Mouse (Mus musculus): ENCODE data around the gene Gm45785. TPM values are rescaled to one million over a fixed set of nuclear protein-coding genes. Genes with fewer than 3 reads are reported as not detected.
A peak's percentile ranks its signal among the peaks of the same experiment; 100 is the strongest.

Gene Gm45785
- polyA plus RNA-seq, 1 experiment from 2014 or later: not detected

DNA sequence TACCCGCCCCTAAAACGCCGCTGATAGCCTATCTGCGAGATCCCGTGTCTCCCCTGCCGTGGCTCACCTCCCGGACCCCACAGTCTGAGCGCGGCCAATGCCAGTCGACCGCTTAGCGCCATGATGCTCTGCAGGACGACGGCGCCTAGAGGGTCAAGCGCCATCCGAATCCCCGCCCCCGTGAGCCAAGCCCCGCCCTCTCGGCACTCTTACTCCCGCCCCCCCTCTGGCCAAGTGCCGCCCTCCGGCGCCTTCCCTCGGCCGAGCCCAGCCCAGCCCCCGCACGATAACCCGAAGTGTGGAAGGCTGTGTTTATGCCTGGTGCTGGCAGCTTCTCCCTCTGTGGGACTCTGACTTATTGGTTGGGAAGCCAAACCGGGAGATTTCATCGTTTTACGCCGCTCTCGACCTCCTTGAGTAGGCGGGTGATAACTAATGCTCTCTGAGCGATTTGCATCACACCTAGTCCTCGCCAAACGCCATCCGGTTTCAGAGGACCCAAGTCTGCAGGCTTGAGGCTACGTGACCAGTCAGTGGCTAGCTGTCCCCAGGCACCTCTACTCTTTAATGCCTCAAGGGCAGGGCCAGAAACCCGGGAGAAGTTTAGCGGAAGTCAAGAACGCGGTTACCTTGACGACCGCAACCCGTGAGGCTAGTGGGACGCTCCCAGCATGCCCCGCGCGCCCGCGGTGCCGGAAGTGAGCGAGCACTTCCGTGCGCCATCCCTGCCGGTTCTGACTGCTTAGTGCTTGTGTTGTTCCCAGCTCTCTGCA lies 25.8 kb upstream of the Gm45785 start, which contains the start of the genes Psmd13 and Sirt3:
TSS of gene Psmd13 (plus strand) at position 273 of the 773 bp plus-strand sequence.
TSS of gene Sirt3 (minus strand) at position 614 of the 773 bp plus-strand sequence.
- peak; percentile 97 for ATAC-seq
- H3K27ac ChIP-seq: peak within 1 kb of the TSS; percentile 83
- H3K4me2 ChIP-seq: peak within 1 kb of the TSS; percentile 73
- peak within 1 kb of the TSS; percentile 80 for H3K9ac ChIP-seq
- WGBS: under 1% methylated on average over 58 of the region's 59 CpGs
- peak within 1 kb of the TSS; percentile 82 for H3K4me3 ChIP-seq
- peaks cover 31% of the 10 kb centered on the region for H3K36me3 ChIP-seq (ENCODE audit: poor library complexity, severe bottlenecking)
- H3K27me3 ChIP-seq: no peaks in the 10 kb centered on the region
- no peaks in the 10 kb centered on the region for H3K9me3 ChIP-seq (replicated peaks)
- H3K4me1 ChIP-seq: peaks cover 22% of the 10 kb centered on the region

DNA sequence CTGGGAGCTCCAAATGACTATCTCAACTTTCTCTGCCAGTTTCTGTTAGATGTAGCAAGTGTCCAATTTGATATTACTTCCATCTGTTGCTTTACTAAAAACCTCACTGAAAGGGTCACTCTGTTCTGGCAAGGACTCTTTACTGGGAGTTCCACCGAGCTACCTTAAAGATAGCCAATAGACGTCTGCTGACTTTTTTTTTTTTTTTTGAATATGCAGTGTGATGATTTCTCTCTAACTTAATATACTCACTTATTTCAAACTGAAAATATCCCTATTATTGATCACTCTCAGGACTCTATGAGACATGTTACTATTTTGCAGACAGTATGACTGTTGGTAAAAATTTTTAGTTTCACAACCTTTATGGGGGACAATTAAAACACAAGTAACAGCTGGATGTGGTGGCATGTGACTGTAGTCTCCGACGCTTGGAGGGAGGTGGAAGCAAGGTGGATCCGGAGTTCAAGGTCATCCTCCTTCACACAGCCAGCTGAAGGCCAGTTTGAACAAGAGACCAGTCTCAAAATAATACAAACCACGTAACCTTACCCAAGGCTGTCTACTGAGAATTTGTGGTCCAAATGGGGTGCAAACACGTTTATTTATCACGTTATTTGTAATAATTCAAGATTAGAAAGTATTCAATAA lies 24.9 kb upstream of the Gm45785 start:
- H3K27me3 ChIP-seq: no peaks in the 10 kb centered on the region
- H3K9me3 ChIP-seq (replicated peaks): no peaks in the 10 kb centered on the region
- no peak overlapping the region; the same call in 1 of the 2 replicates for H3K27ac ChIP-seq
- H3K36me3 ChIP-seq (ENCODE audit: poor library complexity, severe bottlenecking): peaks cover 29% of the 10 kb centered on the region; the same call in 1 of the 2 replicates
- H3K4me1 ChIP-seq: peaks cover 22% of the 10 kb centered on the region
- peak overlapping the region; percentile 73 for H3K4me2 ChIP-seq
- 24% methylated on average over 8 of the region's 8 CpGs for WGBS
- H3K4me3 ChIP-seq: peak overlapping the region; percentile 82
- H3K9ac ChIP-seq: peak overlapping the region; percentile 80
- no peak for ATAC-seq

DNA sequence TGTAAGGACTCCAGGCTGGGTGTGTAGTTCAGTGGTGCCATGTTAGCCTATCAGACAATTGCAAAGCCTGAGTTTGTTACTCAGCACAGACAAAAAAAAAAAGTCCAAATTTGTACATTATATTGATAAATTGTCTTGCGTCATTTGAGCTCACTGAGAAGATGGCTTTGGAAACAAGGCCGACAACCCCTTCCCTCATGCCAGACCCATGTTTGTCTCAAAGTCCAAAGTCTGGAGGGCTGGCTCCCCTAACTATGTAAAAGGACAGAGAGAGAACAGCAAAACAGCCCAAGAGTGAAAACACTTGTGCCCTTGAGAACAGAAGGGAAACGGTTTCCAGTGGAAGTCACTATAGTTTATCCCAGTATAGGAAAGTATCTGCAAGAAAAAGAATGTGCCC lies 24.3 kb upstream of the Gm45785 start:
- Histone ChIP-seq H3K36me3 (ENCODE audit: poor library complexity, severe bottlenecking) (peaks cover 33% of the 10 kb centered on the region; the same call in 1 of the 2 replicates), H3K4me2 (no peak overlapping the region), H3K4me1 (peaks cover 22% of the 10 kb centered on the region), H3K9ac (0 out of 2 replicates have a peak overlapping the region, but pooled peaks have one; percentile 21), H3K27me3 (no peaks in the 10 kb centered on the region), H3K27ac (no peak overlapping the region), H3K4me3 (no peak overlapping the region), H3K9me3 (replicated peaks) (no peaks in the 10 kb centered on the region)
- WGBS: 88% methylated on average over 3 of the region's 3 CpGs
- no peak for ATAC-seq

DNA sequence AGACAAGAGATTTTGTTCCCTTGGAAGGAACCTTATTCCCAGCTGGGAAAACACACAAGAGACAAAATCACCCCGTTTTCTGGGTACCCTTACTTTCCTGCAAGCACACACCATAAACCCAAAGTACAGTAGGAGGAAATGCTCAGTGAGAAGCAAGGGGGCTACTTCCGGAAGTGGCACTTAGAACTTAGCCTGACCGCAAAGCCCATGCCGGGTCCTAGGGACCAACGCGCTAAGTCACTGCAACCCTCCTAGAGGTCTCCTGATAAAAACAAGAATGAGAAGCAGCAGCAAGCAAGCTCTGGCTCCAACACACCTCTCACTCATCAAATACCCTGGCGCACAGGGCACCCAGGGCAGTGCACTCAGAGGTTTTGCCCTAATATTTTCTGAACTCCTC lies 23.2 kb upstream of the Gm45785 start:
- Histone ChIP-seq H3K9ac (no peak overlapping the region), H3K4me1 (peaks cover 22% of the 10 kb centered on the region), H3K27ac (no peak overlapping the region), H3K4me2 (no peak overlapping the region), H3K9me3 (replicated peaks) (no peaks in the 10 kb centered on the region), H3K36me3 (ENCODE audit: poor library complexity, severe bottlenecking) (peaks cover 35% of the 10 kb centered on the region), H3K4me3 (no peak overlapping the region), H3K27me3 (no peaks in the 10 kb centered on the region)
- no peak for ATAC-seq
- WGBS: 89% methylated on average over 7 of the region's 7 CpGs

GRCm38 (mm10) chr7:140877364-140877763 lies 21.2 kb upstream of the Gm45785 start:
- Histone ChIP-seq H3K27me3 (no peaks in the 10 kb centered on the region), H3K9ac (no peak overlapping the region), H3K9me3 (replicated peaks) (no peaks in the 10 kb centered on the region), H3K27ac (no peak overlapping the region), H3K4me3 (no peak overlapping the region), H3K4me1 (peaks cover 7% of the 10 kb centered on the region), H3K36me3 (ENCODE audit: poor library complexity, severe bottlenecking) (peaks cover 33% of the 10 kb centered on the region), H3K4me2 (no peak overlapping the region)
- no peak for ATAC-seq
- 89% methylated on average over 6 of the region's 6 CpGs for WGBS

DNA sequence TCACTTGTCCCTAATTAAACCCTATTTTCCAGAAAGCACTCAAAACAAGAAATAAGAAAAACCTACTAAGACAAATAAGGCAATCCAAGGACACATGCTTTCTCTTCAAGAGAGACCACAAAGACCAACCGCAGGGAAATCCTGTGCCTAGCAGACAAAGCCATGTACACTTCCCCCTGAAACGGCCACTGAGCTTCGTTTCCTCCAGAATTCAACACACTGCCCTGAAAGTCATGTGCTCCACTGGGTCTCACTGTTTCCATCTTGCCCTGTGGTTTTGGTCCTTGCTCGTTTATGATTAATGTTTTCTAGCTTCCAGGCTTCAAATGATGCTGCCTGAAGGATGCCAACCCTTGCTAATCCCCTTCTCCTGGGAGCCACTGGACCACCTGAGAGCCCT lies 18.1 kb upstream of the Gm45785 start:
- 89% methylated on average over 4 of the region's 4 CpGs for WGBS
- H3K9me3 ChIP-seq (replicated peaks): no peaks in the 10 kb centered on the region
- H3K4me3 ChIP-seq: no peak overlapping the region
- H3K27ac ChIP-seq: no peak overlapping the region
- peaks cover 38% of the 10 kb centered on the region for H3K36me3 ChIP-seq (ENCODE audit: poor library complexity, severe bottlenecking)
- H3K27me3 ChIP-seq: no peaks in the 10 kb centered on the region
- no peak overlapping the region for H3K4me2 ChIP-seq
- H3K4me1 ChIP-seq: no peaks in the 10 kb centered on the region
- H3K9ac ChIP-seq: no peak overlapping the region
- ATAC-seq: no peak

DNA sequence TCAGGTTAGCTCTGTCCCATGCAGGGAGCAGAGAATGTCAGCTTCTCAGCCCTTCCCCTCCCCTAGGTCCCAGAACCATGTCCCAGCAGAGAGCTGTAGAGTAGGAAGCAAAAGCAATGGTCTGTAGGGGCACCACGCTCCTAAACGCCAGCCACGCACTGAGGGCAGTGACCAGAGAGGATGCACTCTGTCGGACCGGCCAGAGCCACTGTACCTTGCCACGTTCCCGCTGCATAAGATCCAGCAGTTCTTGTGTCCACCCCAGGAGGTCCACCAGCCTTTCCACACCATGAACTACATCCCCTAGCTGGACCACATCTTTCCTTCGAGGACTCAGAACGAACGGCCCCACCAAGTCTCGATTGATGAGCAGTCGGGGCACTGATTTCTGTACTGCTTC lies 8.6 kb upstream of the Gm45785 start:
- ATAC-seq: no peak
- no peak overlapping the region; the same call in 1 of the 2 replicates for H3K27ac ChIP-seq
- H3K9me3 ChIP-seq (replicated peaks): no peaks in the 10 kb centered on the region
- no peak overlapping the region for H3K4me2 ChIP-seq
- no peak overlapping the region for H3K4me3 ChIP-seq
- no peak overlapping the region for H3K9ac ChIP-seq
- no peaks in the 10 kb centered on the region for H3K4me1 ChIP-seq
- 89% methylated on average over 12 of the region's 12 CpGs for WGBS
- H3K36me3 ChIP-seq (ENCODE audit: poor library complexity, severe bottlenecking): peaks cover 65% of the 10 kb centered on the region
- H3K27me3 ChIP-seq: no peaks in the 10 kb centered on the region

GRCm38 (mm10) chr7:140860728-140861127 lies 4.6 kb upstream of the Gm45785 start:
- Histone ChIP-seq H3K9me3 (replicated peaks) (no peaks in the 10 kb centered on the region), H3K4me1 (peaks cover 21% of the 10 kb centered on the region), H3K27me3 (no peaks in the 10 kb centered on the region), H3K4me2 (no peak overlapping the region), H3K36me3 (ENCODE audit: poor library complexity, severe bottlenecking) (peaks cover 69% of the 10 kb centered on the region), H3K27ac (no peak overlapping the region), H3K4me3 (no peak overlapping the region), H3K9ac (no peak overlapping the region)
- 88% methylated on average over 5 of the region's 5 CpGs for WGBS
- no peak for ATAC-seq

DNA sequence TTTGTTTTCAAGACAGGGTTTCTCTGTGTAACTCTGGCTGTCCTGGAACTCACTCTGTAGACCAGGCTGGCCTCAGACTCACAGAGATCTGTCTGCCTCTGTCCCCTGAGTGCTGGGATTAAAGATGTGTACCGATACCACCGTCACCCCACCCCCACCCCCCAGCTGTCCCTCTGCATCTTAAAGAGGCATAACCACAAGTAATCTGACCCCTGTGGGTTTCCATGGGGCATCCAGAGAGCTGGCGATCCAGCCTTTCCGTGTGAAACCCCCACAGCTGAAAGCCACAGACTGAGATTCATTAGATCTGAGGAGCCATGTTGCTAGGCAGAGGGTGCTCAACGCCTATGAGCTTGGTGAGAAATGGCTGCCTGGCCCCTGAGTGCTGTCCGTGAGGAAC lies 3.9 kb upstream of the Gm45785 start:
- Histone ChIP-seq H3K36me3 (ENCODE audit: poor library complexity, severe bottlenecking) (peaks cover 66% of the 10 kb centered on the region), H3K9ac (peak overlapping the region; percentile 13; the same call in 1 of the 2 replicates), H3K9me3 (replicated peaks) (no peaks in the 10 kb centered on the region), H3K27me3 (no peaks in the 10 kb centered on the region), H3K4me1 (peaks cover 29% of the 10 kb centered on the region), H3K27ac (no peak overlapping the region), H3K4me2 (no peak overlapping the region), H3K4me3 (no peak overlapping the region)
- WGBS: 81% methylated on average over 6 of the region's 6 CpGs
- ATAC-seq: no peak

- peak overlapping the region; percentile 92 for H3K9ac ChIP-seq
- H3K27ac ChIP-seq: no peak overlapping the region
- H3K27me3 ChIP-seq: no peaks in the 10 kb centered on the region
- peak overlapping the region; percentile 99 for H3K4me2 ChIP-seq
- peaks cover 66% of the 10 kb centered on the region for H3K36me3 ChIP-seq (ENCODE audit: poor library complexity, severe bottlenecking)
- peaks cover 32% of the 10 kb centered on the region for H3K4me1 ChIP-seq
- no peaks in the 10 kb centered on the region for H3K9me3 ChIP-seq (replicated peaks)
- 98% methylated on average over 8 of the region's 8 CpGs for WGBS
- peak overlapping the region; percentile 84; the same call in 1 of the 2 replicates for H3K4me3 ChIP-seq
- no peak for ATAC-seq
Observed at GRCm38 (mm10) chr7:140858746-140859145, 2.6 kb upstream of the Gm45785 start.

GRCm38 (mm10) chr7:140857550-140858505 lies 1.7 kb upstream of the Gm45785 start, which contains the start of gene Bet1l:
Bet1l (minus strand) TSS chr7:140857577.
- Histone ChIP-seq H3K9me3 (replicated peaks) (no peaks in the 10 kb centered on the region), H3K27me3 (no peaks in the 10 kb centered on the region), H3K36me3 (ENCODE audit: poor library complexity, severe bottlenecking) (peaks cover 66% of the 10 kb centered on the region), H3K4me1 (peaks cover 32% of the 10 kb centered on the region), H3K4me2 (peak within 1 kb of the TSS; percentile 99), H3K9ac (peak within 1 kb of the TSS; percentile 92), H3K27ac (peak within 1 kb of the TSS; percentile 93), H3K4me3 (peak within 1 kb of the TSS; percentile 84)
- 39% methylated on average over 39 of the region's 40 CpGs for WGBS
- peak; percentile 55 for ATAC-seq
